Mouse (Mus musculus) midbrain, embryonic 15.5 days (tissue): ENCODE results near the gene Ppfibp1. TPM values are rescaled to one million over a fixed set of nuclear protein-coding genes. Genes with fewer than 3 reads are reported as not detected.
"Not testable (repeated sequence)": the region's sequence is repeated elsewhere in the genome, so short reads cannot be mapped to it uniquely, and the experiment has no call there.

Experiments
- ATAC-seq: fragments of 200-750 bp; cut with Nextera tagmentation; replicated peaks from 2 replicates; pipeline ENCODE4 v1.8.0; 2017; ENCODE audit warnings: moderate TSS enrichment
- H3K27ac ChIP-seq: fragments of 300-500 bp; sonication (generic); 2 replicates; pipeline ENCODE4 v1.5.1; 2015; ENCODE audit warnings: mild to moderate bottlenecking, inconsistent platforms
- H3K27me3 ChIP-seq: fragments of 300-500 bp; sonication (generic); replicated peaks from 2 replicates; pipeline ENCODE4 v1.6.1; 2015; ENCODE audit warnings: inconsistent platforms
- H3K36me3 ChIP-seq: fragments of 300-500 bp; sonication (generic); replicated peaks from 2 replicates; pipeline ENCODE4 v1.6.1; 2015; ENCODE audit warnings: inconsistent platforms
- H3K4me1 ChIP-seq: fragments of 300-500 bp; sonication (generic); 2 replicates; pipeline ENCODE4 v1.6.1; 2015; ENCODE audit warnings: inconsistent platforms
- H3K4me2 ChIP-seq: fragments of 300-500 bp; sonication (generic); 2 replicates; pipeline ENCODE4 v1.6.1; 2015; ENCODE audit warnings: inconsistent platforms, mild to moderate bottlenecking, moderate library complexity
- H3K4me3 ChIP-seq: fragments of 300-500 bp; sonication (generic); 2 replicates; pipeline ENCODE4 v1.5.1; 2015; ENCODE audit warnings: mild to moderate bottlenecking, inconsistent platforms
- H3K9ac ChIP-seq: fragments of 300-500 bp; sonication (generic); 2 replicates; pipeline ENCODE4 v1.6.1; 2015; ENCODE audit warnings: mild to moderate bottlenecking, inconsistent platforms
- H3K9me3 ChIP-seq: fragments of 300-500 bp; sonication (generic); 2 replicates; pipeline ENCODE4 v1.6.1; 2016; ENCODE audit warnings: inconsistent platforms
- WGBS: fragments of 180-500 bp; shearing (Covaris S2); methylation state at CpG from one replicate; pipeline ENCODE4 v1.1.7; 2015; ENCODE audit warnings: mixed read lengths; 5-methylcytosine and 5-hydroxymethylcytosine counted together
- polyA plus RNA-seq: library from polyadenylated mRNA; unstranded; fragments of >200 nt; fragmentation: Nextera tagmentation; extraction: Ambion mirVana; gene quantifications from 2 replicates; pipeline ENCODE4 v1.2.1, GENCODE M21; 2015

The Ppfibp1 gene
- polyA plus RNA-seq, 1 experiment from 2014 or later: 17.8 TPM

DNA sequence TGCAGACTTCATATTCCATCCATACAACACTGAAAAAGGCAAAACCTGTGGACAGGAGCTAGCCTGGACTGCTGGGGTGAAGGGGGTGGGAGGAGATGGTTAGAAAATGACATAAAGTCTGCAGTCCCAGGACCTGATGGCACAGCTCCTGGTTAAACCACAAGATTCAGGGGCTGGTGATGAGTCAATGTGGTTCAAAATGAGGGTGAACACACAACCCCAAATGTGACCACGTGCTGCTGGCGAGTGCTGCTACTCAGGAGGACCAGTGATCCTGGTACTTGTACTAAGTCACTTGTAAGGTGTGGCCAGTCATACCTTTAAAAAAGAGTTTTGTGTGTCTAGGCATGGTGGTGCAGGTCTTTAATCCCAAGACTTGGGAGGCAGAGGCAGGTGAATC lies 25.1 kb upstream of the Ppfibp1 start:
- Histone ChIP-seq H3K4me2 (no peak overlapping the region), H3K36me3 (no peaks in the 10 kb centered on the region), H3K9me3 (no peaks in the 10 kb centered on the region), H3K9ac (no peak overlapping the region), H3K4me1 (no peaks in the 10 kb centered on the region), H3K4me3 (no peak overlapping the region), H3K27ac (no peak overlapping the region), H3K27me3 (no peaks in the 10 kb centered on the region)
- ATAC-seq: no peak
- 89% methylated on average over 2 of the region's 2 CpGs for WGBS

DNA sequence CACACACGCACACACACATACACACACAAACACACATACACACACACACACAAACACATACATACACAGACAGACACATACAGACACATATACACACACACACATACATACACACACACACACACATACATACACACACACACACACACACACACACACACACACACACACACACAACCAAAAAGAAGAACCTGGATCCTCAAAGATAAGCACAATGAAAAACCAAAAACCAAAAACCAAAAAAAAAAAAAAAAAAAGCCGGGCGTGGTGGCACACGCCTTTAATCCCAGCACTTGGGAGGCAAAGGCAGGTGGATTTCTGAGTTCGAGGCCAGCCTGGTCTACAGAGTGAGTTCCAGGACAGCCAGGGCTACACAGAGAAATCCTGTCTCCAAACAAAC lies 23.9 kb upstream of the Ppfibp1 start:
- not testable (repeated sequence) for H3K4me2 ChIP-seq, H3K9ac ChIP-seq, H3K4me3 ChIP-seq, H3K27ac ChIP-seq, ATAC-seq, H3K36me3 ChIP-seq, H3K4me1 ChIP-seq, H3K27me3 ChIP-seq, H3K9me3 ChIP-seq
- 95% methylated on average over 4 of the region's 5 CpGs for WGBS

DNA sequence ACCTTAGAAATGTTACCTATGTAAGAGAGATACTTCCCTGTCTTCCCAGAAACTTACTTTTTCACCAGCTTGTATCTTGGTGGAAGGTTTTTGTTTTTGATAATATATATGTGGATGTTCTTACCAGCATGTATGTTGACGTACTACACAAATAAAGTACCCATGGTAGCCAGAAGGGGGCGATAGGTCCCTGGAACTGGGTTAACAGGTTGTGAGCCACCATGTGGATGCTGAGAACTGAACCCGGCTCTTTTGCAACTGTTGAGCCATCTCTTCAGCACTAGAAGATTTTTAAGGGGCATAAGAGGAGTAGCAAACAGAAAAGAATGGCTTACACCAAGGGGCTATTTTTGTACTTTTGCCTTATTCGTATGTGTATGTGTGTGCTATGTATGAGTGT lies 22.6 kb upstream of the Ppfibp1 start:
- no peak overlapping the region for H3K4me3 ChIP-seq
- H3K27ac ChIP-seq: no peak overlapping the region
- no peaks in the 10 kb centered on the region for H3K9me3 ChIP-seq
- H3K27me3 ChIP-seq: no peaks in the 10 kb centered on the region
- H3K36me3 ChIP-seq: no peaks in the 10 kb centered on the region
- H3K4me1 ChIP-seq: no peaks in the 10 kb centered on the region
- ATAC-seq: no peak
- 79% methylated on average over 4 of the region's 4 CpGs for WGBS
- H3K9ac ChIP-seq: no peak overlapping the region
- H3K4me2 ChIP-seq: no peak overlapping the region

DNA sequence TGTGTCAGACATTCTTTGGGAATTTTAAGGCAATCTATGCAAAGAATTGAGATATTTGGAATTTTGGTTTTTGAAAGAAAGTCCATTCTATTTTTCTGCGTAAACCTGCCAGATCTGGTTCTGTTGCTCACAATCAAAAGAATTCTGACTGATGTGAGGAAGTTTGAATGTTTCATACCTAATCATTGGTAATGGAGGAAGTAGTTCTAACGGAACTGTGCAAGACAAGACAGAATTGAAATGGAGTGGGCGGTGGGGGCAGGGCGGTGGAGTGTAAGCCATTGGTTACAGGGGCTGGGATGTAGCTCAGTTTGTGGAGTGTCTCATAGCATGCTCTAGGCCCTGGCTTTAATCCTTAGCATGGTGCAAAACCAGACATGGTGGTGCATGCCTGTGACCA lies 16.3 kb upstream of the Ppfibp1 start:
- Histone ChIP-seq H3K27me3 (peaks cover 4% of the 10 kb centered on the region; the same call in 1 of the 2 replicates), H3K4me3 (no peak overlapping the region), H3K36me3 (no peaks in the 10 kb centered on the region), H3K9me3 (no peaks in the 10 kb centered on the region), H3K9ac (no peak overlapping the region), H3K4me1 (no peaks in the 10 kb centered on the region), H3K27ac (no peak overlapping the region), H3K4me2 (no peak overlapping the region)
- 91% methylated on average over 4 of the region's 4 CpGs for WGBS
- ATAC-seq: no peak

DNA sequence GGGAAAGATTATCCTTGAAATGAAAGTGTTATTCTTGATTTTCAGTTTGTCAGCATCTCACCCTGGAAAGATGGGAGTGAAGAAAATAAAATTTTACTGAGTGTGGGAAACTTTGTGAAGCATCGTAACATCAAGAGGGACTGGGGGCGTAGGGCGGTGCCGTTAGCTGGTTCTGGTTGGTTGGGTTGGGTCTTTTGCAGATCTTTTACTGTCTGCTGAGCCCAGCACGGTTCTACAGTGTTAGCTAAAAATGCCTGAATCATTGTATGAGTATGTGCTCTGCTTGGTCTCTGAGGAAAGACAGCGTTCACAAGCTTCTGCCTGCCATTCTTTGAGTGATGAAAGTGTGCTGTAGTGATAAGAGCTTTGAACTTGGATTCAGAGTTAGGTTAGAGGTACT lies 13.9 kb upstream of the Ppfibp1 start:
- H3K27me3 ChIP-seq: peaks cover 4% of the 10 kb centered on the region; the same call in 1 of the 2 replicates
- H3K4me1 ChIP-seq: no peaks in the 10 kb centered on the region
- no peak overlapping the region for H3K9ac ChIP-seq
- H3K27ac ChIP-seq: no peak overlapping the region
- H3K4me2 ChIP-seq: no peak overlapping the region
- no peak overlapping the region for H3K4me3 ChIP-seq
- H3K9me3 ChIP-seq: no peaks in the 10 kb centered on the region
- WGBS: 67% methylated on average over 6 of the region's 6 CpGs
- ATAC-seq: no peak
- H3K36me3 ChIP-seq: no peaks in the 10 kb centered on the region

DNA sequence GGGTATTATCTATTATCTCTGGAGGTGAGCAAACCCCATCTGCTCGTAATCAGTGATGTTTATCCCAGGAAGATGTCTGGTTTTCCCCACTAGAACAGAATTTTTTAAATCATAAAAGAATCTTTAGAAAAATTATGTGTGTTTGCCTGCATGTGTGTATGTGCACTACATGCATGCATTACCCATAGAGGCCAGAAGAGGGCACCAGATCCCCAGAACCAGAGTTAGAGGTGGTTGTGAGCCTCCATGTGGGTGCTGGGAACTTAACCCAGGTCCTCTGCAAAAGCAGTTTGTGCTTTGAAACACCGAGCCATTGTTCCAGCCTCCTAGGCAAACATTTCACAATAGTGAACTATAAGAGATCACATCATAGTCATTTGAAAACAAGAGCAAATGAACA lies 11.5 kb upstream of the Ppfibp1 start:
- Histone ChIP-seq H3K27me3 (no peaks in the 10 kb centered on the region), H3K9ac (no peak overlapping the region), H3K4me2 (no peak overlapping the region), H3K27ac (no peak overlapping the region), H3K9me3 (no peaks in the 10 kb centered on the region), H3K36me3 (no peaks in the 10 kb centered on the region), H3K4me1 (no peaks in the 10 kb centered on the region), H3K4me3 (no peak overlapping the region)
- no peak for ATAC-seq
- WGBS: 94% methylated on average over 2 of the region's 2 CpGs

DNA sequence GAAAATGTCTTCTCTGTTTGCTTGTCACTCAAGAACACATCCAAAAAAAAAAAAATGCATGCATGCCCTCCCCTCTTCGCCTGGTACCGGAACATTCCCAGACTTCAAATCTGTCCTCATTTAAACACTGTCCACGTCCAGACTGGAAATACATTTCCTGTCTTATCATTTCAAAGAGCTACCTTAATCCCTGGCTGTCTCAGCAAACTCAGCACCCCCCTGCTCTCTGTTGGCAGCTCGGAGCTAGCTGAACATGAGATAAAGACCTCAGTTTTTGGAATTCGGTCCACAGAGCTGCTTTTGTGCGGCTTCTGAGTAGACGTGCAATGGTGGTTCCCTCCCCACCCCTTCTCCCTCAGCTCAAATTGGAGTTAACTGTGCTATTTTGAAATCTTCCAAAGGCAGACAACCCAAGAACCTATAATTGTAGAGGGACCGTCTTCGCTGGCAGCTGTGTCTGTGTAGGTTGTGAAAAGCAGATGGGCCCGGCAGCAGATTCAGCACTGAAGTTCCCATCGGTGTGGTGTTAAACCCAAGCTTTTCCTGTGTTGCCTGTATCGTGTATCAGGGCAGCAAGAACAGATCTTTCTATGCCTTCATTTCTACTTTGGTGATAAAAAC lies 10.8 kb upstream of the Ppfibp1 start:
- no peaks in the 10 kb centered on the region for H3K9me3 ChIP-seq
- H3K27me3 ChIP-seq: no peaks in the 10 kb centered on the region
- no peak overlapping the region for H3K27ac ChIP-seq
- WGBS: 88% methylated on average over 12 of the region's 12 CpGs
- no peak overlapping the region for H3K4me2 ChIP-seq
- H3K9ac ChIP-seq: no peak overlapping the region
- no peaks in the 10 kb centered on the region for H3K36me3 ChIP-seq
- H3K4me1 ChIP-seq: no peaks in the 10 kb centered on the region
- H3K4me3 ChIP-seq: no peak overlapping the region
- no peak for ATAC-seq

DNA sequence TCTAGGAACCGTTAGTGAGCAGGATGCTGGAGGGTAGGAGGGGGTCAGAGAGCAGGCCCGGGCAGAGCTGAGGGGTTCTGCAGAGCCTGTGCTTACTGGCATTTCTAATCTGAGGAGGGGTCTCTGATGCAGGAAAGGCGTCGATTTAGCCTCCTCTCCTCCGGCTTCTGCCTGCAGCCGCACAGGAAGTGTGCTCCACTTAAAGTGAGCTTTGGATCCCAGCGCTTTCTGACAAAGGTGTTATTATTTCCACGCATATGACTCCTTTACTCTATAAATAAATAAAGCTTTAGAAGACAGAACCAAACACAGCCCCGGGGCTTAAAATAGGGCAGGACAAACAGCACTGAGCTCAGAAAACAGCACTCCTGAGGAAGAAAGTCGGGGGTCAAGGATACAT lies 9.4 kb upstream of the Ppfibp1 start:
- 54% methylated on average over 10 of the region's 10 CpGs for WGBS
- no peak overlapping the region for H3K4me2 ChIP-seq
- H3K4me3 ChIP-seq: no peak overlapping the region
- H3K36me3 ChIP-seq: no peaks in the 10 kb centered on the region
- ATAC-seq: no peak
- H3K27ac ChIP-seq: no peak overlapping the region
- no peaks in the 10 kb centered on the region for H3K9me3 ChIP-seq
- H3K27me3 ChIP-seq: no peaks in the 10 kb centered on the region
- H3K9ac ChIP-seq: no peak overlapping the region
- H3K4me1 ChIP-seq: no peaks in the 10 kb centered on the region

DNA sequence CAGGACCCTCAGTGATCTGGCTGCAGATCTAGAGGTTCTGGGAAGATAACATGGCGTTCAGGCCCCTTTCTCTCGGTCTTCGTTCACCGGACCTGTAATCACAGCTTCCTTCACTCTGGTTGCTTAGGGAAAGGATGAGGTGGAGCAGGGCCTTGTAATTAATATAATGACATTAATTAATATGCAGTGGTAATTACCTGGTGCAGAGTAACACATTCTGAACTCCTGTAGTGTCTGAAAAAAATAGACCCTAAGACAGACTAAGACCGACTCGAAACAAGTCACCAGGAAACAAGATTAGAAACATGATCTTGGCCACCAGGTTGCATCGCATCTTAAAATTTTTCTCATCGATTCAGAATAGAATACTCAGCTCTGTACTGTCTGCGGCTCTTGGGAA lies 8.4 kb upstream of the Ppfibp1 start:
- no peaks in the 10 kb centered on the region for H3K9me3 ChIP-seq
- no peak for ATAC-seq
- H3K4me2 ChIP-seq: no peak overlapping the region
- no peak overlapping the region for H3K9ac ChIP-seq
- no peak overlapping the region for H3K27ac ChIP-seq
- no peaks in the 10 kb centered on the region for H3K27me3 ChIP-seq
- no peak overlapping the region for H3K4me3 ChIP-seq
- no peaks in the 10 kb centered on the region for H3K36me3 ChIP-seq
- no peaks in the 10 kb centered on the region for H3K4me1 ChIP-seq
- 88% methylated on average over 9 of the region's 9 CpGs for WGBS

DNA sequence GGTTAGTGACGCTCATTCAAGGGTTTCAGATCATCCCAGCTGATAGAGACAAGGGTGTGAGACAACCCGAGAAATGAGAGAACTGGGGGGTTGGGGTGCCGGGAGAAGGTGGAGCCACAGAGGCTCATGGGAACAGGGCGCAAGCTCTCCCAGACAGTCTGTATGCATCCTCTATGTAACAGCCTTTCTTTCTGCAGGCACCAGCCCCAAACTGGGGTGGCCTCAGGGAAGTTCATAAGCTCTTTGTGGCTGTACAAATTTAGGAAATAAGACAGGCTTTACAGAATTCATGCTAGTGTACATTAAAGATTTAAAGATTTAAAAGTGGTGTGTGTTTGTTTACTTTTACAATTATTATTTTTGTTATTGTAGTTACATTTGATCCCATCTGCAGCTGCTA lies 8.0 kb upstream of the Ppfibp1 start:
- 85% methylated on average over 4 of the region's 4 CpGs for WGBS
- ATAC-seq: no peak
- Histone ChIP-seq H3K9ac (no peak overlapping the region), H3K4me1 (no peaks in the 10 kb centered on the region), H3K36me3 (no peaks in the 10 kb centered on the region), H3K4me2 (no peak overlapping the region), H3K27me3 (no peaks in the 10 kb centered on the region), H3K9me3 (no peaks in the 10 kb centered on the region), H3K27ac (no peak overlapping the region), H3K4me3 (no peak overlapping the region)

DNA sequence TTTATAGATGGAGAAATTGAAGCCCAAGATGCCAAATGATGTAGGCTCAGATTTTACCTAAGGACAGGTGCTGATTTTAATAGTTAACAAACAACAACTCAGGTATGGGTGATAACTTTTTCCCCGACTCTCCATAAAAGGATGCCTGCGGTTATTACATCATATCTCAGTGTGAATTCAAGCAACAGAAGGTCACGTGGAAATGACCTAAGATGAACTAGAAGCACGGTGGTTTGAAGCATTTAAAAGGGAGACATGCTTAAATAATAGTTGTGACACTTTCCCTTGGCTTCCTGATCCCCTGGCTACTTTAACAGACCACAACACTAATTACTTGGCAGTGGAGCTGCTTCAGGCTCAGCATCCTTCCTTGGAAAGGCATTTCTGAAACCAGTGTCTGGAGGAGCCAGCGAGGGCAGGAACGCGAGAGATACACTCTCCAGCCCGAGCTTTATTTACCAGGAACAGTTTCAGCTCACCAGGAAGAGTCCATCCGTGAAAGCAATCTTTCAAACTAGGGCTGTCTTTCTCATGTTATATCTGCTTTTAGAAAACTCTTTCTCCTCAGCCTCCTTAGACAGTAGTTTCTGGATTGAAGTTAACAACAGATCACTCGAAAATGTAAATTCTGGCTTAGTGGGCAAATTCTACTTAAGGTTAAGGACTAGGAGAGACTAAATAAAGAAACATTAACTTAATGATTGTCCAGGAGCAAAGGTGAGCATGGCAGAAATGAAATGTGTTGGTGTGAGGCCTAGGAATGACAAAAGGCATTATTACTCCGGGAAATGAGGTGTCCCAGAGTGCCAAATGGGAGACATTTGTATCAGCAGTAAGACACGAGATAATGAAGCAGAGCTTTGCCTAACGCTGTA lies 6.2 kb upstream of the Ppfibp1 start:
- Histone ChIP-seq H3K4me1 (0 out of 2 replicates have a peak, but pooled peaks cover 6% of the 10 kb centered on the region), H3K27me3 (no peaks in the 10 kb centered on the region), H3K9ac (no peak overlapping the region), H3K36me3 (no peaks in the 10 kb centered on the region), H3K27ac (no peak overlapping the region), H3K9me3 (no peaks in the 10 kb centered on the region), H3K4me2 (no peak overlapping the region), H3K4me3 (no peak overlapping the region)
- ATAC-seq: no peak
- WGBS: 70% methylated on average over 13 of the region's 13 CpGs

DNA sequence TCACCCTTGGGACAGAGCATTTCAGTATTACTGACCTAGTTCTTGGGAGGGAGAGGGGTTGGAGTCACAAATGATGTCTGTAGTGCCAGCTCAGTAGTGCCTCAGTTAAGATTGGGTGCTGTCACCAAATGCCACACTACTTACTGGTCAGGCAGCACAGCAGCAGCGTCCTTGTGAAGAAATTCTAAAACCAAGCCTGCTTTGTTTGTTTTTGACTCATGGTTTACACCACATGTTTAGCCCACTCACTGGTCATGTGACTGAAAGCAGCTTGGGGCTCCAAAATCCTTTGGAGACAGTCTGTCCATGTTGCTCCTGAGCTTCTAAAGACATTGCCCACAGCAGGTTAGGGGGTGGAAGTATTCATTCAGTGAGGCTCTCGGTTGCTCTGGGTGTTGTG lies 4.9 kb upstream of the Ppfibp1 start:
- H3K4me2 ChIP-seq: no peak overlapping the region
- no peaks in the 10 kb centered on the region for H3K36me3 ChIP-seq
- no peak overlapping the region for H3K9ac ChIP-seq
- no peak for ATAC-seq
- no peaks in the 10 kb centered on the region for H3K9me3 ChIP-seq
- peaks cover 10% of the 10 kb centered on the region; the same call in 1 of the 2 replicates for H3K4me1 ChIP-seq
- H3K27me3 ChIP-seq: no peaks in the 10 kb centered on the region
- 68% methylated on average over 2 of the region's 2 CpGs for whole genome bisulfite sequencing
- no peak overlapping the region for H3K4me3 ChIP-seq
- H3K27ac ChIP-seq: no peak overlapping the region

DNA sequence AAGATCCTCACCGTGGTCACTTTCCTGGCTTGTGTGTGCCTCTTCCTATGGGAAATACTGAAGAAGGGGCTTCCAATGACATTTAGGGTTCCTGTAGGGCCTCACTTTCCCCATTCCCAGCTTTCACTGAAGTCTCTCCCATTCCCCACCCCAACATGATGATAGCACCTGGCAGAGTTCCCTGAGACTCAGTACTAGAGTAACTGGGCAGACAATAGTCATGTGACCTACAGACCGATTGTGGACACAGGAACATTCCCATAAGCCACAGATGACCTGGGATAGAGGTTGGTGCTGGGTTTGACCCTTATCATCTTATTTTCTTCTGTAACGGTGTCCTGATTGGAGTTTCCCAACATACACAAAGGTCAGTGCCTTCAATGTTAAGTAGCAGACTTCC lies 4.1 kb upstream of the Ppfibp1 start:
- Histone ChIP-seq H3K9me3 (no peaks in the 10 kb centered on the region), H3K27ac (no peak overlapping the region), H3K27me3 (no peaks in the 10 kb centered on the region), H3K4me3 (no peak overlapping the region), H3K36me3 (no peaks in the 10 kb centered on the region), H3K4me1 (peaks cover 14% of the 10 kb centered on the region; the same call in 1 of the 2 replicates), H3K9ac (no peak overlapping the region), H3K4me2 (no peak overlapping the region)
- WGBS: 88% methylated on average over 3 of the region's 3 CpGs
- ATAC-seq: no peak
